Mouse (Mus musculus): ENCODE measurements around the gene Taar5.

- TF ChIP-seq CTCF (IDR thresholded peaks at IDR 0.05; ENCODE audit: low read depth), result no peak
- TF ChIP-seq EP300 (optimal IDR thresholded peaks at IDR 0.05), result no peak
Observed at GRCm38 (mm10) chr10:23970656-23971165, at the start of gene Taar5.

All from stomach, postnatal 0 days (tissue).